Mouse (Mus musculus) hindbrain, postnatal 0 days (tissue): ENCODE data around the gene Znrd1. TPM values are rescaled to one million over a fixed set of nuclear protein-coding genes. Genes with fewer than 3 reads are reported as not detected.

ENCODE experiments used
- ATAC-seq: fragments of 200-750 bp; cut with Nextera tagmentation; 2 replicates; pipeline ENCODE4 v1.8.0; 2017; ENCODE audit warnings: mild to moderate bottlenecking, moderate TSS enrichment, moderate library complexity
- DNase-seq: peaks from one replicate; pipeline ENCODE4 v3.0.0-alpha.2; 2015; ENCODE audit warnings: low spot score
- H3K27ac ChIP-seq: fragments of 300-500 bp; sonication (generic); 2 replicates; pipeline ENCODE4 v1.5.1; 2014; ENCODE audit warnings: mild to moderate bottlenecking
- H3K27me3 ChIP-seq: fragments of 300-500 bp; sonication (generic); 2 replicates; pipeline ENCODE4 v1.6.1; 2014; ENCODE audit warnings: low read length, mixed read lengths; ENCODE audit not compliant: insufficient read depth
- H3K36me3 ChIP-seq: fragments of 300-500 bp; sonication (generic); 2 replicates; pipeline ENCODE4 v1.6.1; 2014; ENCODE audit warnings: low read length, mixed read lengths; ENCODE audit not compliant: insufficient read depth
- H3K4me1 ChIP-seq: fragments of 300-500 bp; sonication (generic); 2 replicates; pipeline ENCODE4 v1.6.1; 2014; ENCODE audit warnings: antibody characterized with exemption, low read length, mixed read lengths; ENCODE audit not compliant: insufficient read depth
- H3K4me2 ChIP-seq: fragments of 300-500 bp; sonication (generic); 2 replicates; pipeline ENCODE4 v1.6.1; 2014; ENCODE audit warnings: low read depth, mild to moderate bottlenecking, low read length, moderate library complexity, mixed read lengths
- H3K4me3 ChIP-seq: fragments of 300-500 bp; sonication (generic); 2 replicates; pipeline ENCODE4 v1.5.1; 2014; ENCODE audit warnings: low read length
- H3K9ac ChIP-seq: fragments of 300-500 bp; sonication (generic); replicated peaks from 2 replicates; pipeline ENCODE4 v1.6.1; 2014; ENCODE audit warnings: mild to moderate bottlenecking, low read length, moderate library complexity, mixed read lengths
- H3K9me3 ChIP-seq: fragments of 300-500 bp; sonication (generic); 2 replicates; pipeline ENCODE4 v1.6.1; 2016; ENCODE audit warnings: low read length, mixed read lengths
- CTCF ChIP-seq: IDR thresholded peaks from 2 replicates; pipeline ENCODE4 v1.5.1; 2016; ENCODE audit warnings: antibody characterized with exemption, control low read depth, low read depth
- WGBS: fragments of 180-500 bp; shearing (Covaris S2); extraction: QIAGEN DNeasy Blood & Tissue Kit; methylation state at CpG from one replicate; pipeline ENCODE4 v1.1.7; 2014; 5-methylcytosine and 5-hydroxymethylcytosine counted together
- polyA plus RNA-seq: library from polyadenylated mRNA; unstranded; fragments of >200 nt; fragmentation: Nextera tagmentation; extraction: Ambion mirVana; gene quantifications from 2 replicates; pipeline ENCODE4 v1.2.1, GENCODE M21; 2015
- total RNA-seq: library from RNA; depleted of rRNA; stranded (reverse); fragments of >200 nt; gene quantifications from 2 replicates; pipeline ENCODE4 v1.2.3, GENCODE M21; 2014; rRNA removed

The Znrd1 gene
- 45.0 and 52.7 TPM in 2 replicates for total RNA-seq
- 49.3 and 51.2 TPM in 2 replicates for polyA plus RNA-seq

- DNase-seq (peak; percentile 100), ATAC-seq (peak; percentile 98)
- peak within 1 kb of the TSS; percentile 82 for H3K27ac ChIP-seq
- H3K9me3 ChIP-seq, result no peaks in the 10 kb centered on the region
- under 1% methylated on average over 46 of the region's 46 CpGs for WGBS
- no peak for TF ChIP-seq CTCF
- peak within 1 kb of the TSS; percentile 67 for H3K4me3 ChIP-seq
- H3K4me2 ChIP-seq, result peak within 1 kb of the TSS; percentile 88
- peak within 1 kb of the TSS; percentile 74 for H3K9ac ChIP-seq
- H3K36me3 ChIP-seq, result peaks cover 5% of the 10 kb centered on the region; the same call in 1 of the 2 replicates
- peaks cover 5% of the 10 kb centered on the region; the same call in 1 of the 2 replicates for H3K4me1 ChIP-seq
- no peaks in the 10 kb centered on the region for H3K27me3 ChIP-seq
These were observed at the start of gene Znrd1, which contains the start of gene Znrd1as for GRCm38 (mm10) chr17:36957999-36958743. Gene Znrd1 (minus strand): TSS chr17:36958559. Gene Znrd1as (plus strand): TSS chr17:36958592.

DNA sequence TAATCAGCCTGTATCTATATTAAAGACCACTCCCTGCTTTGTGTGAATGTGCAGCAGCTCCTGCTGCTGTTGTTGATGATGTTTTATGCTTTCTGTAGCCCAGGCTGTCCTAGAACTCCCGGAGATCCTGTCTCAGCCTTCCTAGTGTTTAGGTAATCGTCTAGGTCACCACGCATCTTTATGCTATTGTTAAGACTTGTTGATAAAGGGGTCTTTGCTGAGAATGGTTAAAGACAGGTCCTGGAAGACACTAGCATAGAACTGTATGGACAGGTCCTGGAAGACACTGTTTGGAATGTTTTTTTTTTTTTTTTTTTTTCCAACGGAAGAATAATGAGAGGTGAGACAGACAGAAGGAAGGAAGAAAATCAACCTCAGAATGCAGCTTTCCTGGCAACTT lies 45.0 kb upstream of the Znrd1 start:
- Histone ChIP-seq H3K36me3 (no peaks in the 10 kb centered on the region), H3K4me3 (peak overlapping the region; percentile 58), H3K9ac (peak overlapping the region; percentile 85), H3K27ac (peak overlapping the region; percentile 90), H3K4me2 (peak overlapping the region; percentile 64), H3K9me3 (no peaks in the 10 kb centered on the region), H3K4me1 (no peaks in the 10 kb centered on the region), H3K27me3 (no peaks in the 10 kb centered on the region)
- 29% methylated on average over 4 of the region's 4 CpGs for WGBS
- TF ChIP-seq CTCF, result no peak
- ATAC-seq (no peak), DNase-seq (peak; percentile 53)

- peak overlapping the region; percentile 58 for H3K4me3 ChIP-seq
- no peaks in the 10 kb centered on the region for H3K4me1 ChIP-seq
- H3K36me3 ChIP-seq, result no peaks in the 10 kb centered on the region
- H3K4me2 ChIP-seq, result peak overlapping the region; percentile 64
- WGBS, result under 1% methylated on average over 49 of the region's 49 CpGs
- H3K27me3 ChIP-seq, result no peaks in the 10 kb centered on the region
- peak overlapping the region; percentile 90 for H3K27ac ChIP-seq
- DNase-seq (peak; percentile 93), ATAC-seq (peak; percentile 91)
- H3K9ac ChIP-seq, result peak overlapping the region; percentile 85
- TF ChIP-seq CTCF, result no peak
- H3K9me3 ChIP-seq, result no peaks in the 10 kb centered on the region
These were observed 44.3 kb upstream of the Znrd1 start for GRCm38 (mm10) chr17:37002364-37003330.

DNA sequence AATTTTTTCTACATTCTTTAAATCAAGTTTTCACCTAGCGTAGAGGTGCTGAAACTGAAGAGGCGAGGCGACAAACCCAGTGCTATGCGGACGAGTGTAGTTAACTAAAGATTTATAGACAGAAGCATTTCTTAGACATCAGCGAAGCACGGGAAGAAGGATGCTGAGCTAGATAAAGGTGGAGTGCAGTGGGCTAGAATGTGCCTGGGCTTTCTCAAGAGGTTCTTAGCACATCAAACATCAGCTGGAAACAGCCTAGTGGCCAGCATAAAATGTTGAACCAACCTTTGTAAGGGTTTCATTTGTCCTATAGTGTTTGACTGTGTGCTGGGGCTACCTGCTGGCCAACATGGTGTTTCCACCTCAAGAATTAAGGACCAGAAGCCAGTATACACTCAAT lies 42.5 kb upstream of the Znrd1 start, which contains the start of gene Zfp57:
Gene Zfp57, plus strand, starts transcription at position 301 of the 400 bp plus-strand sequence.
- Histone ChIP-seq H3K4me3 (no peak within 1 kb of the TSS), H3K4me2 (peak within 1 kb of the TSS; percentile 64), H3K9me3 (no peaks in the 10 kb centered on the region), H3K27ac (no peak within 1 kb of the TSS), H3K27me3 (no peaks in the 10 kb centered on the region), H3K36me3 (no peaks in the 10 kb centered on the region), H3K4me1 (no peaks in the 10 kb centered on the region), H3K9ac (no peak within 1 kb of the TSS)
- TF ChIP-seq CTCF, result no peak
- no peak for DNase-seq
- 95% methylated on average over 7 of the region's 7 CpGs for WGBS
- ATAC-seq, result no peak

- no peak overlapping the region for H3K4me2 ChIP-seq
- 83% methylated on average over 2 of the region's 2 CpGs for WGBS
- no peak overlapping the region for H3K9ac ChIP-seq
- DNase-seq (no peak), ATAC-seq (no peak)
- no peak for TF ChIP-seq CTCF
- no peaks in the 10 kb centered on the region for H3K9me3 ChIP-seq
- no peak overlapping the region for H3K4me3 ChIP-seq
- H3K36me3 ChIP-seq, result no peaks in the 10 kb centered on the region
- no peaks in the 10 kb centered on the region for H3K27me3 ChIP-seq
- H3K4me1 ChIP-seq, result no peaks in the 10 kb centered on the region
- H3K27ac ChIP-seq, result no peak overlapping the region
These were observed 40.1 kb upstream of the Znrd1 start for GRCm38 (mm10) chr17:36998477-36998876.

GRCm38 (mm10) chr17:36997033-36997735 lies 38.8 kb upstream of the Znrd1 start:
- no peak overlapping the region for H3K4me3 ChIP-seq
- no peaks in the 10 kb centered on the region for H3K27me3 ChIP-seq
- H3K27ac ChIP-seq, result no peak overlapping the region
- H3K4me1 ChIP-seq, result no peaks in the 10 kb centered on the region
- peak; percentile 82 for TF ChIP-seq CTCF
- H3K9me3 ChIP-seq, result no peaks in the 10 kb centered on the region
- WGBS, result 28% methylated on average over 7 of the region's 7 CpGs
- no peak overlapping the region for H3K9ac ChIP-seq
- DNase-seq (peak; percentile 86), ATAC-seq (peak; percentile 73; the same call in 1 of the 2 replicates)
- H3K4me2 ChIP-seq, result no peak overlapping the region
- no peaks in the 10 kb centered on the region for H3K36me3 ChIP-seq
